Mouse (Mus musculus) left cerebral cortex, postnatal 4 days (tissue): ENCODE data around the gene Slco1a5. TPM values are rescaled to one million over a fixed set of nuclear protein-coding genes. Genes with fewer than 3 reads are reported as not detected.
"Not testable (repeated sequence)": the region's sequence is repeated elsewhere in the genome, so short reads cannot be mapped to it uniquely, and the experiment has no call there.

Source experiments
- DNase-seq: peaks from one replicate; pipeline ENCODE4 v3.0.0-alpha.2; 2022
- intact Hi-C: fragments of 180-260 bp; cut with DNase I; formaldehyde crosslinking; loops from one replicate; pipeline ENCODE4 v1.15.1; 2025
- total RNA-seq, 2 experiments: library from RNA; stranded (reverse); gene quantifications; 2 replicates each; pipeline ENCODE4 v1.2.3; 2021

Gene Slco1a5
- total RNA-seq, 2 experiments from 2014 or later = 0.14 to 0.16 TPM

- DNase-seq = no peak
- intact Hi-C loops = no loop called here
These were observed 17.7 kb downstream of the Slco1a5 start for GRCm38 (mm10) chr6:142305076-142305475.

- no peak for DNase-seq
- intact Hi-C loops = no loop called here
These were observed 24.7 kb downstream of the Slco1a5 start, which contains the start of gene Iapp for GRCm38 (mm10) chr6:142298098-142298497. TSS of gene Iapp (plus strand) at chr6:142298423.

GRCm38 (mm10) chr6:142289413-142290118 lies 33.2 kb downstream of the Slco1a5 start:
- DNase-seq = no peak
- intact Hi-C loops = no loop called here

GRCm38 (mm10) chr6:142275721-142276442 lies 46.9 kb downstream of the Slco1a5 start:
- intact Hi-C loops = no loop called here

GRCm38 (mm10) chr6:142250738-142251307 lies 72.0 kb downstream of the Slco1a5 start:
- DNase-seq, intact Hi-C loops: not testable (repeated sequence)

More at GRCm38 (mm10) chr6:142275721-142276442, 46.9 kb downstream of the Slco1a5 start:
- no peak for DNase-seq

- no peak for DNase-seq
- intact Hi-C loops = no loop called here
These were observed 77.7 kb downstream of the Slco1a5 start for GRCm38 (mm10) chr6:142245065-142245464.

- intact Hi-C loops = no loop called here
These were observed 83.3 kb downstream of the Slco1a5 start for GRCm38 (mm10) chr6:142239468-142239867.

GRCm38 (mm10) chr6:142220138-142220537 lies 102.6 kb downstream of the Slco1a5 start:
- intact Hi-C loops = no loop called here
- no peak for DNase-seq

More at GRCm38 (mm10) chr6:142239468-142239867, 83.3 kb downstream of the Slco1a5 start:
- DNase-seq = no peak

- intact Hi-C loops = no loop called here
These were observed 111.0 kb downstream of the Slco1a5 start for GRCm38 (mm10) chr6:142211821-142212220.

GRCm38 (mm10) chr6:142209749-142210148 lies 113.0 kb downstream of the Slco1a5 start:
- DNase-seq = no peak
- intact Hi-C loops = no loop called here

More at GRCm38 (mm10) chr6:142211821-142212220, 111.0 kb downstream of the Slco1a5 start:
- no peak for DNase-seq

DNA sequence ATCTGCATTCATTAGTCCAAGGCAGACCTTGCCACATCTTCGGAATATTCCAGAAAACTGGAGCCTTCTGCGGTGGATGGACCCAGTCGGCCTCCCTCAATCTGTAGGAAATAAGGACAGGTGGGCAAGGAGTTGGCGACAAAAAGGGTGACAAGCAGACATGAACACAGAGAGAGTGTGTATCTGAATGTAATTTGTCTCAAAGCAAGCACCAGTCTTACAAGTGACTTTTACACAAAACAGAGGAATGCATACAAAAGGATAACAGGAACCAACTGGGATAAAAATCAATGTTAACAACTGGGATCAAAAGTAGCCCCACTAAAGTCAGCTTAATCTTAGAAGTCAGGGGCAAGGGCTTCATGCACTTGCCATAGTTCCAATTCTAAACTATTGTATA lies 114.4 kb downstream of the Slco1a5 start, which contains the start of gene Slco1a6:
Gene Slco1a6 (minus strand): TSS at position 101 of the 400 bp plus-strand sequence.
- intact Hi-C loops = no loop called here
- DNase-seq = no peak

DNA sequence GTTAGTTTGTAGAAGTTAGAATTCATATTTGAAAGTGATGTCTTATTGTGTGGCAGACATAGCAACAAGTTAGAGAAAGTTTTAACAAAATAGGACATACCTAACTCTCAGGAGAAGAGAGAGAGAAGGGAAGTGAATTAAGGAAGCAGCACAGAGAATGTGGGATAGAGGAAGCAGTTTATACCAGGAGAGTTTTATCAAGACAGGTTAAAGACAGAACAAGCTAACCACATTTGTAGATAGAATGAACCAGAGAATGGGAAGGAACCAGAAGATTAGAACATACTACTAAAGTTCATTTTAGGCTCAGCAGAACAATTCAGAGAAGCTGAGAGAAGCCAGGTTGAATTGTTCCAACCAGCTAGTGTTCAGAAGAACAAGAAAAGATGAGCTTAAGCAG lies 122.3 kb downstream of the Slco1a5 start:
- no peak for DNase-seq
- intact Hi-C loops = no loop called here

DNA sequence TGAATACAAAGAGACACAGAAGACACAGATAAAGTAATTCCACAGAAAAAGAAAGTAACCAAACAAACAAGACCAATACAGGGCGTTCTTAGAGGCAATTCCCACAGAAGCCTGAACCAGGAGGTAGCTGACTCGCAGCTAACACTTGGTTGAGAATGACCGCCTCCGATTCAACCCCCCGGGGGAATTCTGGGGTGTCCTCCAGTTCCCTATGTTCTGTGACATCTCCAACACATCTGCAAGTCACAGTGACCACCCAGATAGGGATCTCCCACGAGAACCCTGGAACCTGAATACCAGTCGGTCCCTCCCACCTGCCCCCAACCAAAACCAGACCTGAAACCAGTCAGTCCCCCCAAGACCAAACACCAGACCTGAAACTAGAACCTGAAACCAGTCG lies 128.5 kb downstream of the Slco1a5 start:
- no peak for DNase-seq
- intact Hi-C loops = no loop called here

GRCm38 (mm10) chr6:142191962-142192361 lies 130.8 kb downstream of the Slco1a5 start:
- no peak for DNase-seq
- intact Hi-C loops = no loop called here

- intact Hi-C loops = no loop called here
These were observed 135.4 kb downstream of the Slco1a5 start for GRCm38 (mm10) chr6:142187426-142187825.

DNA sequence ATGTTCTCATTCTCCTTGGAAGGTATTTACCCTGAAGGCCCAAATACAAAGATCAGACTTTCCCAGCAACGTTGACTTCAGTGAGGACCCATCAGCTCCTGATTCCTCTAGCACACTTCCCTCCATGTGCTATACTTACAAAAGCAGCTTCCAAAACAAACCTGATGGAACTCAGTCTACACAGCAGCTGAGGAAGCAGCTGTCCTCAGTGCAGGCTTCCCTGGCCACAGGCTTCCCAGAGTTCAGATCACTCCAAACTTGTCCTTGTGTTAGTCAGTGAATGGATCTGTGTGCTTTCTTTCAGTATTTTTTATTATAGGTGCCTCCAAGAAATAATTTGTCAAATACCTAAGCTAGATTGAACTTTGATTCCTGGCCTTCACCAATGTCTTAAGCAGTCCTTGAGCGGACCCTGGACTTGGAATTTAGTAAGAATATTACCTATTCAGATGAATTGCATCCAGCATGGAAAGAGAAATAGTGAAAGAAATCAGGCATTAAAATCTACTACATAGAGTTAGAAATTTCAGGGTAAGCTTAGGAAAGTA lies 136.8 kb downstream of the Slco1a5 start:
- intact Hi-C loops = no loop called here
- DNase-seq = no peak

More at GRCm38 (mm10) chr6:142187426-142187825, 135.4 kb downstream of the Slco1a5 start:
- no peak for DNase-seq

Other genes with a start within 250 kb of the Slco1a5 start
- 1 to 10 TPM; 2.1 to 4.9 TPM for gene Slco1a6, start 114.5 kb downstream of the Slco1a5 start, total RNA-seq
- gene Iapp, start 24.6 kb downstream of the Slco1a5 start, total RNA-seq = not detected
- gene Pyroxd1, start 22.7 kb upstream of the Slco1a5 start, total RNA-seq = 10 to 100 TPM; 17.1 to 18.9 TPM
- gene Recql, start 64.1 kb upstream of the Slco1a5 start, total RNA-seq = 10 to 100 TPM; 24.8 to 36.5 TPM
- gene Golt1b, start 64.2 kb upstream of the Slco1a5 start, total RNA-seq = 10 to 100 TPM; 34.4 to 35.8 TPM
- gene Spx, start 90.5 kb upstream of the Slco1a5 start, total RNA-seq = 1 to 10 TPM in 1 of 2 experiments, under 1 TPM in 1; 0.94 to 2.3 TPM
- gene Gys2, start 150.1 kb upstream of the Slco1a5 start, total RNA-seq = not detected
- 100 to 1,000 TPM; 205 to 218 TPM for gene Ldhb, start 185.0 kb upstream of the Slco1a5 start, total RNA-seq
- gene Kcnj8, start 248.6 kb upstream of the Slco1a5 start, total RNA-seq = 1 to 10 TPM; 4.2 to 4.4 TPM